Mouse (Mus musculus): ENCODE results near the gene 4933407L21Rik.

4933407L21Rik gene

DNA sequence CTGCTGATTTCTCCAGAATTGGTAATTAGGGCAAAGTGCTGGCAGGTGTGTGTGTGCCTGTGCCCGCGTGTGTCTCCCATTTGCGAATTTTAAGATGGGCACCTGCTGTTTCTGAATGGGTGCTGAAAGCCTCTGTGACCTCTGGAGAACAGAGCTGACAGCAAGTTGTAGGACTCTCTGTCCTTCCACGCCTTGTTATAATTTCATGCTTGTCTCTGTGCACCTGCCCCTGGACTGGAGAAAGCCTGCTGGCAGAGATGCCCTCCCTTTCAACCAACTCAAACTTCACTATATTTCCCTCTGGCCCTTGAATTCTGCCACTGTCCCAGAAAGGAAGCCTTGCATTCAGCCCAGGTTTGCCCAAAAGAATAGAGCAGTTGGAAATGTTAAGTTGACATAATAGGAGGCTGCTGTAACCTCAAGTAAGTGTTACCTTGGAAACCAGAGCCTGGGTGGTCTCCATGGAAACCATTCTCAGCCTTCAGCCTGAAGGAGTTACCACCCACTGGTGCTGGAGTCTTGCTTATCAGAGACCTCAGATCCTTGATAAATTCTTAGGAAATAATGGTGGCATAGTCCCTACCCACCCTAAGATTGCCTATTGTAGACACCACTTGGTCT is 11.3 kb upstream of the 4933407L21Rik start:
- DNase-seq (ENCODE audit: low read depth, low spot score) = peak; percentile 67

DNA sequence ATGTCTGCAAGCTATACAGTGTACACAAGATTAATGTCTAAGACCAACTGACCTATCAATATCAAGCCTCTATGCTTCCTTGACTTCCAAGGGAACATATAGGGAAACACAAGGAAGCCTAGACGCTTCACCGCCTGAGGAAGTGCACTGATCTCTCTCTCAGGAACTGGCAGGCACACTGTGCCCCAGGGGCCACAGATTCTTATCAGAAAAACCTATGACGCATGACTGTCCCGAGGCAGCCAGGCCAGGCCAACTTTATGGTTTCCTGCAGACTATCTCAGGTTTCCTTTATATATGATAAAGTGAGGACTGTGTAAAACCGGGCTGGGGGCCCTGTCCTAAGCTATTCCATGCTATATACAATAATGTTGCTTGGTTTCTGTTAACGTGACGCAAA is 8.7 kb upstream of the 4933407L21Rik start:
- no peak for DNase-seq (ENCODE audit: low read depth, low spot score)

DNA sequence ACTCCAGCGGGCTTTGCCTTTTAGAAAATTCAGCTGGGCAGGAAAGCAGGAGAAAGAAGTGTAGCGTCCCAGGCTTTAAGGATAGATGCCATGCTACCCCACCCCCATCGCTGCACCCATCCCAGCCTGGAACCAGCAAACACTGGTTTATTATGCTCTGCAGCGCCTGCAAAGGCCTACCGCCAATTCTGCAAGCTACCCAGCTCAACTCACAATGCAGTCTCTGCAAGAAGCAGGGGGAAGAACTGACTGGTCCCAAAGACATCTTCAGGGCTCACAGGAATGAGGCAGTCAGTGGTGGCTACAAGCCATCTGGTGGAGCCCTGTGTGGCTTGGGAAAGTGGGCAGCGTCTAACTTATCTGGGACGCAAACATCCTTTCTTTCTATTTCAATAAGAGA is 6.6 kb upstream of the 4933407L21Rik start:
- no peak for DNase-seq (ENCODE audit: low read depth, low spot score)

DNA sequence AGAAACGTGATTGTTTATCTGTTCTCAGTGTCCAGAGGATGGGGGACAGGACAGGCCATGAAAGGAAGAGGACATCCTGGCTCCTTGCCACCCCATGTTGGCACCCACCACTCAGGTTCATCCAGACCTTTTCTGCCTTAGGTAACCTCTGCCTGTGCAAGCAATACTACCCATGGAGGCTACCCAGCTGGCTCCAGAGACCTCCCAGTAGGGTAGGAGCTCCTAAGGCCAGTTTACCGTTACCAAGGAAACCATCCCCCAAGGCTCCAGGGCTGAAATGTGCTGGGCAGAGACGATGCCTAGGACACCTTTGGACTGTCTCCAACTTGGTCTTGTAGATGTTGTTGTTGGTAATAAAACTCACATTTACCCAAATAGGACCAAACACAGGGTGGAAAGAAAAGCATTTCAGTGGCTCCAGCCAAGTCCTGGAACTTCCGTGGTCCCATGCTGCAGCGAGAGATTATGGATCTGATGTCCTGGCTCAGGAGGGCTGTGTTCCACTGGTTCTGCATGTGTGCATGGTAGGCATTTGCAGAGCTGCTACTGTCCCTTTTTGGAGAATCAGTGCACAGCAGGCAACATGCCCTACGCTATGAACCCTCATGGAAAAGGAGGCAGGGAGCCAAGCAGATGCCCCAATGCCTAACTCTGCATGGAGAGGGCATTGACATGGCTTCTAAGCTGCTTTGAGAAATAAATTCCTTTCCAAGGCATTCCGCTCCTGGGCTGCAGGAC is 6.0 kb upstream of the 4933407L21Rik start:
- DNase-seq (ENCODE audit: low read depth, low spot score) = no peak

DNA sequence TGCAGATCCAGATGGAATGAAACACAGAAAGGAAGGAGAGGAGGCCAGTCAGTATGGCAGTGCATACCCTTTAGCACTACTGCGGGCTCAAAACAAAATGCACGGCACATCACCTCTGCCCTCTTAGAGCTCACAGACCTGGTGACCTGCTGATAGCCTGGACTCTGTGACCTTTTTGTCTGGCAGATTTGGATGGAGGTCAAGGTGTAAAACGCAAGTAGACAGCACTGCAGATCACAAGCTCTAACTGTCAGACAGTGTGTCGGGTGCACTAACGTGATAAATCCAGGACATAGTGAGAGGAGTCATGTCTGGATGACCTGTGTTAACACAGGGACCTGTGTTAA is 5.4 kb upstream of the 4933407L21Rik start:
- DNase-seq (ENCODE audit: low read depth, low spot score) = no peak

DNA sequence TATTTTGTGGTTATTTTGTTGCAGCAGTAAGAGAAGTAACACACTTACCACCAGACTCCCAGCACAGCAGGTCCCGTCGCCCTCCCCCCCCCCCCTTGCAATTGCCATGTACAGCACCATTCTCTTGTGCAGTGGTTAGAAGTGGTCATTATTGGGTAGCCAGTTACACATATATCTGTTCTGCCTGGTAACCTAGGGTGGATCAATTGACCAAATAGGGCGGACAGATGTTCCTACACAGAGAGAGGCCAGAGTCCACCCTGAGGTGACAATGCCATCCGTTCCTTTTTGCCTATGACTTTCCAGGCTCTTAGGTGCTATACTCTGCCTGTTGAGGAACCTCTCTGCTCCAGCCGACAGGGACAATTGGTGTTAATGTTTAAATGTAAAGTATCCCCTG is 3.1 kb upstream of the 4933407L21Rik start:
- DNase-seq (ENCODE audit: low read depth, low spot score) = no peak

DNA sequence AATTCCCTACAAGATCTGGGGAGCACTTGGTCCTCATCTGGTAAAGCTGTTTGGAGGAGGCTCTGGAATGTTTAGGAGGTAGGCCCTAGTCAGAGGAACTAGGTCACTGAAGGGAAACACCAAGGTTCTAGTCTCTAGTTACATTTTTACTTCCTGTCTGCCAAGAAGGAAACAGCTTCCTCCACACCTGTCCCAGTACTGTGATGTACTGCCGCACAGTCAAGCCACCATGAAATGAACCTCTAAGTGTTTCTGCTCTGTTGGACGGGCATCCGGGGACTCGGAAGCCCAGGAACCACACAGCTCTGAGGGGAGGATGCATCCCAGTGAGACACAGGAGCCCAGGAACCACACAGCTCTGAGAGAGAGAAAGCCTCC is 394 bp downstream of the 4933407L21Rik start:
- no peak for DNase-seq (ENCODE audit: low read depth, low spot score)

DNA sequence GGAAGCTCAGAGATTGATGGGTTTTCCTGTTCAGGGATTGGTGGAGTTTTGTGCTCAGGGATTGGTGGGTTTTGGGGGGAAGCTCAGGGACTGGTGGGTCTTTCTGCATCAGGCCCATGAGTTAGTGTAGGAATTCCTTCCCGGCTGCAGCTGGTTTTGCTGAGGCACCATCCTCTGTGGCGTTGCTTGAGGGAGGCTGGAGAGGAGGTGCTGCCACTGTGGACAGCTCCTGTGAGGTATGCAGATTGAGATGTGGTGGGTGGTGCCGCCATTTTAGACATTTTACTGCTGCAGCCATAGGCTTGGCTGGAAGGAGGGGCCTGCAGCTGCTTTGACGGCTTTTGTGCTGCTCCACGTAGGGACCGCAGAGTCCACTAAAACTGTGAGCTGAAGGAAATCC is 1.1 kb downstream of the 4933407L21Rik start:
- no peak for DNase-seq (ENCODE audit: low read depth, low spot score)

DNA sequence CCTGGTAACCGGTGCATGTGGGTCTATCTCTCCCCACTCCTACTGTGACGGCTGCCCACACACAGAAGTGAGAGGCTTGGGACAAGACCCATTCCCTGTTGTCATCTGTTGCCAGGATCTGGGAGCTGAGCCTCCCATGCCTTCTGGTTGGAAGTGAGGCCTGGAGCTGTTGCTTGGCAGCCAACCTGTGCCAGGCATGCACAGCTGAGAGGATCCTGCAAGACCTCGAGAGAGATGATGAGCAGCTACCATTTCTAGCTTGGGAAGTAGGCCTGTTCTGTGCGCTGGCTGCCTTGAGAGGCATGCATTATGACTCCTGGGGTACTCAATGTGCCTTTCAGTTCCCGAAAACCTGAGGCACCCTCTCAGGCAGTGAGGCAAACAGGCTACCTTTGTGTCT is 2.9 kb downstream of the 4933407L21Rik start:
- no peak for DNase-seq (ENCODE audit: low read depth, low spot score)

DNA sequence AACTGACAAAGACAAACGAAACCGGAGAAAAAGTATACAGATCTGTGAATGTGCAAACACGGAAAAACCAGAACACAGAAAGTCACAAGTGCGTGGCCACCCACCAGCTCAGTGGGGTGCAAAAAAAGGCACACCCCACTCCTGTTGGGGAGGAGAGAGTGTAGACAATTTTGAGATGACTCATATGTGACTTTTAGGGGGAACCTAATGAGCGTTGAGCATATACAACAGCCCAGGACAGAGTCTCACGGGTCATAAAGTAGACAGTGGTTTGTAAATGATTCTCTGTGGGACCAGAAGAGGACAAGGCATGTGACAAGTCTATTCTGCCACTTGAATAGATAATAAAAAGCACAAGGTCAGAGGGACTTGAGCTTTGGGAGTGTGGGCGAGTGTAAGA is 4.9 kb downstream of the 4933407L21Rik start:
- DNase-seq (ENCODE audit: low read depth, low spot score) = peak; percentile 39

DNA sequence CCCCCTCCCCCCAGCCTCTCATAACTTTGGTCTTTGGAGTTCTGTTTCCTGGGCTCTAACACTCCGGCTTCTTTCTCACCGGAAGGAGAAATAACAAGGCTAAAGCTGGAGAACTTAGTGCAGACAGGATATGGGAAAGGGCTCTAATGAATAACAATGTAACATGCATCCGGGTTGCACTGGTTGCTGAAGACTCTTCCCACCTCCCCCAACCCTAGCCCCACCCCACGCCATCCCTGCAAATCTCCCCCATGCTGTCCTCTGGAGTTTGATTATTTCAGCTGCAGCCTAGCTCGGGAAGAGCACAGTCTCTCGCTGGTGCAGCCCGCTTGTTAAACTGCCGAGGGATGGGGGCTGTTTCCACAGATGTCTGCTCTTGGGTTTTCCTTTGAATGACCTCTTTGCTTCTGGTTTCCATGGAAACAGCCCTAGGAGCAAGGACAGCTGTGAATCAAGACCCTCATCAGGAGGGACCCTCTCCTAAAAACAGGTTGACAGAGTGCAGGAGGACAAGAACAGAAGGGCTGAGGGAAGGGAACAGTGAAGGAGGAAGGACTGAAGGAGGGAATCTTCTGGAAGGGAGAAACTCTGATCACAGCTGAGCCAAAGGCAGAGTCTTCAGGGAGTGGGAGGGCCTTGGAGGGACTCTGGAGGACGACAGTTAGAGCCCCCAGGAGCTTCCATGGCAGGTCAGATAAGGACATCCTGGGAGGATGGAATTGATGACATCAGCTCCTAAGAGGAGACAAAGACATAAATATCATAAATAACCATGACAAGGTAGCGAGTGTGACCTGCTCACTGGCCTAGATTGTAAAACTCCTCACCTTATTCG is 5.6 kb downstream of the 4933407L21Rik start:
- peak; percentile 80 for DNase-seq (ENCODE audit: low read depth, low spot score)

DNA sequence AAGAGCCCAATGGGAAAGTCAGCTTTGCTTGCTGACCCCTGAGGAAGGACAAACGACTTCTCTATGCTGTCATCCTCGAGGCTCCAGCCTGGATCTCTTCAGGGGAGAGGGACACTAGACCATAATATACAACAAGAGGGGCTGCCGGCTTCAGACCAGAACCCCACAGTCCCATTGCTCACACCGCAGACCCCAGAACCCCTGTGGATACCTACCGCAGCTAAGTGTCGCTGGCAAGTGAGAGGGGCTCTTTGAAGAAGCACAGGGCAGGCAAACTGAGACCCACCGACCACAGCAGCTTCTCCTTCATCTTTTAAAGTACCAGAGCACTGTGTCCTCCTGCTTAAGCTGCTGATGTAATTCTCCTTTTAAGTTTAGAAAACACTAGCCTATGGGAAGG is 6.3 kb downstream of the 4933407L21Rik start:
- DNase-seq (ENCODE audit: low read depth, low spot score) = no peak

DNA sequence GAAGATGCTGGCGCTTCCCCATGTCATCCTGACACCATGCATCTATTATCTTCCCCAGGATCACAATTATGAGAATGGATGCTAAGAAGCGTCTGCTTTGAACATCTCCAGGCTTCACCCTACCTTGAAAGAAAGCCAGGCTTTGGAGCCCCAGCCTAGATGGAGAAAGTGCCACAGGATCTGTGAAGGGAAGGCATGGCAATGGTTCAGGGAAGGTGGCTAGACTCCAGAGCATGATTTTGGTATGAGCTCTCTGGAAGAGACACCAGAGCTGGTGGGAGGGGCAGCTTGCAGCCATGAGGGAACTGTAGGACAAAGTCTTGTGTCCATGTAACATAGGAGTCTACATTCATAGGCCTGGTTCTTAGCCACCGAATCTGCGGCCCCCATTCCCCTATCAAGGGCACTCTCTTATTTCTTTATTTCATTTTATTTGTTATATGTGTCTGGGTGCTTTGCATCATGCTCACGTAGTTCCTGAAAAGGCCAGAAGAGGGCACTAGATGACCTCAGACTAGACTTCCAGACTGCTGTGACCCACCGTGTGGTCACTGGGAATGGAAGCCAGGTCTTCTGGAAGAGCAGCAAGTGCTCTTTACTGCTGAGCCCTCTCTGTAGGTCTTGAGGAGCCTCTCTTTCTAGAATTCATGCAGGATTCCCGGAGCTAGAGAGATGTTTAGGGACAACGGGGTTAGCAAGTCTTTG is 7.0 kb downstream of the 4933407L21Rik start:
- DNase-seq (ENCODE audit: low read depth, low spot score) = peak; percentile 71

DNA sequence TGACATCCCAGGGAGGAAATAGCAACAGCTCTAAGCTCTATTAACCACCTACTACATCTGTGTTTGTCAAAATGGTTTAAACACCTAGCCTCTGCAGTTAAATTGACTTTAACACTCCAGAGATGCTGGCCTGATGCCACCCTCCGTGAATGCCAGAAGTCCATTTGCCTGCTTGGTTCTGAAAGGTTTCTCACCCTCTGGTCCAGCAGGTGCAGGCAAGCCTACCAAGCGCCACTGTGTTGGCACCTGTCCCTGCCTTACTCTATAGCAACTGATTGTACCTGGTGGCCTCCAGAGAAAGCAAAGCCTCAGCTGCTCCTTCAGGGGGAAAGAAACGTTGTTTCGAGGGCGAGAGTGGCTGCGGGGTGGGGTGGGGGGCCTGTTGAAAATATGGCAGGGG is 8.0 kb downstream of the 4933407L21Rik start:
- no peak for DNase-seq (ENCODE audit: low read depth, low spot score)

DNA sequence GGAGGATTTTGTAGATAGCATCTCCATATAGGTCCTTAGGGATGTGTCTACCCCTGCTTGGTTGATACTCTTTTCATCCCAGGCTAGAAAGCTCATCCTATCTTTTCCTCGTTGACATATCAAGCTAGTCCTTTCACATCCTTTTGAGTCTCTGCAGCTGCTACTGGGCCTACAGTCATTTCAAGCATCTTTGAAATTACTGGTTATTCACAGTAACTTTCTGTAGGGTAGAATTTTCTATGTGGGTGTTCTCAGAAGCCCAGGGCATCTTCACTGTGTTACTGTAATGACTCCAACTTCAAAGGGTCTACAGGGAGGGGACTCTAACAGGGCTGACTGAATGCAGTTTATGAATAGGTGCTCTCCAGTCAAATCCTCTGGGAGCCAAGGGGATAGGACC is 9.0 kb downstream of the 4933407L21Rik start:
- DNase-seq (ENCODE audit: low read depth, low spot score) = no peak

DNA sequence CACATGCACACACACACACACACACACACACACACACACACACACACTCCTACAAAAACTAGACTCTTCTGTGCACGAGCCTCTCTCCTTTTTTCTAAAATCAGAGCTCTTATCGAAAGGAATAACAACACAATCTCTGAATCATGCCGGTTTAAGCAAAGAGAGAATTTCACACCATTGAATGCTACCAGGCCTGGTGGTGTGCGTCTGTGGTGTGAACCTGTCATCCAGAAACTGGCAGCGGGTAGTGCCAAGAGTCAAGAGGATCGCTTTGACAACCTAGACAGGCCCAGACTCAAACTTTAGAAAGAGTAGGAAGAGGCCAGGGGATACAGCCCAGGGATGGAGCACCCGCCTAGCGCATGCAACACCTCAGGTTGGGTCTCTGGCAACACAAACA is 14.0 kb downstream of the 4933407L21Rik start:
- DNase-seq (ENCODE audit: low read depth, low spot score) = no peak

DNA sequence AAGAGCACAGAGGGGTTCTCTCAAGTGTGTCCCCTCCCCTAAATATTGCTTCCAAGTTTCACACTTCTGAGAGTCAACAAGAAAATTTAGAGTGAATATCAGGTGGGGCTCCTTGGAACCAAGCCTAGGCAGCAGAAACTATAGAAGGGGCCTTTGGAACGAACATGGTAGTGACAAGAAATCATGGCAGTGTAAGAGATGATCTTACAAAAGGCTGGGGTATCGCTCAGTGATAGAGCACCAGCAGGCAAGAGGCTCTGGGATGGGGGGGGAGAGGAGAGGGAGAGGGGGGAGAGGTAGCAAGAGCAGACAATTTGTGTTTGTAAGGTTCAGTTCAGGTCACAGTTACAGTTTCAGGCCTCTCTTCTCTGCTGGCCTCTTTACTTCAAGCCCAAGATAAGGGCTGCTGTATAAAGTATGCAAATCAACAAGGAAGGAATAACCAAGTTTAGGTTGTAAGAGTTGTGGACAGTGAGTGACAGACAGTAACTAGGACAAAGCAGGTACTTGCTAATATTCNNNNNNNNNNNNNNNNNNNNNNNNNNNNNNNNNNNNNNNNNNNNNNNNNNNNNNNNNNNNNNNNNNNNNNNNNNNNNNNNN is 20.9 kb downstream of the 4933407L21Rik start:
- no peak for DNase-seq (ENCODE audit: low read depth, low spot score)

DNA sequence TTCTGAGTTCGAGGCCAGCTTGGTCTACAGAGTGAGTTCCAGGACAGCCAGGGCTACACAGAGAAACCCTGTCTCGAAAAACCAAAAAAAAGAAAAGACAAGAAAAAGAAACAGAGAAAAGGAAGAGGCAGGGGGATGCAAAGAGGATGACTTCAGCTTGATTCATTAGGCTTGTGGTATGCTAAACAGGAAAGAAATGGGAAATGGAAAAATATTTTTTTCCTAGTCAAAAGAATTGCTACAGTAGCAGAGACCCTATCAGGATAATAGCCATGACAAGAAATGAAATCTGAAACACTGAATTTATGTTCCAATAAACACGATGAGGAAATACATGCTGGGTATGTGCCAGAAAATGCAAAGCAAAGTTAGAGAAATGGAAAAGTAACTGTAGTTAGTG is 26.9 kb downstream of the 4933407L21Rik start:
- no peak for DNase-seq (ENCODE audit: low read depth, low spot score)

DNA sequence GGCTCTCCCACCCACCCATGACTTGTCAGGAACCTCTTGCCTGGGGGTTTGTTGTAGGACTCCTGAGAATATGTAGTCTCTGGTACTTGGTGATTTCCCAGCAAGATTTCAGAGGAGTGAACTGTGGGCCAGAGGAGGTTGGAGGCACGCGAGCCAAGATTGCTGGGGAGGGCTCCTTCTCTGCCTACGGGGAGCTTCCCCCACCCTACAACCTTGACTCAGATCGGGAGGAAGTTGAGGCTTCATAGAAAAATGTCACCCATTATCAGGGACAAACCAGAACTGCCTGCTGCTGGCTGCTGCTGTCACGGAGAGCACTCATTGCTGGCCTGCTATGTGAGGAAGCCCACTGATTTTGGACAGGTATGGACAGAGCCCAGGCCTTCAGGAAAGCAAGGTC is 29.0 kb downstream of the 4933407L21Rik start:
- DNase-seq (ENCODE audit: low read depth, low spot score) = no peak

DNA sequence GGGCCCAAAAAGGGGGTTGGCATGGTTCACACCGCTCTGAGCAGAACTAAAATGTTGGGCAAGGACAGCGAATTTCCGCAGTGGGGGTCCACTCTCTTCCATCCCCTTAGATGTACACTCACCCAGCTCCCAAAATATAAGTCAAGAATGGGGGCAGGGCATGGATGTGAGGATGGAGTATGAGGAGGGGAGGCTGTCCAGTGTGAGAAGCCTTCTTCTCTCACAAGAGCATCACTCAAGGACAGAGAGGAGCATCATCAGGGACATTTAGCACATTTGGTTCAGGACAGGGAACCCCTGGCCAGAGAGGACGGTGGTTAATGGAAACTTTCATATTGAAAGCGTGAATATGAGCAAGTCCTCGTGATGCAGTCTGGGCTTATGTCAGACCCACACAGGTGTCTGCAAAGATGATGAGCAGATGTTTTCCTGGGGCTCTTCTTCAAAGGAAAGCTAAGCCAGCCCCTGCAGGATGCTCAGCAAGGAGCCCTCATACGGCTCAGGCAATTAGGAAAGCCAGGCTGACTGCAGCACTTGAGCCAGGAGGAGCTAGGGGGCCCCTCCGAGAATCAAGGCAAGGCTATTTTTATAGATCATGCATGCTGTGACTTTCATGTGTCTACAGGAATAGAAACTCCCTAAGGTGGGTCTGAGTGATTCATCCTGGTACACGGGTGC is 29.8 kb downstream of the 4933407L21Rik start:
- no peak for DNase-seq (ENCODE audit: low read depth, low spot score)
